Mouse (Mus musculus) regulatory T cell (primary cell): ENCODE results near the gene Sclt1.
"Not testable (repeated sequence)": the region's sequence is repeated elsewhere in the genome, so short reads cannot be mapped to it uniquely, and the experiment has no call there.

Source experiments
- in situ Hi-C: fragments of 300-600 bp; cut with MboI, MseI; formaldehyde crosslinking; loops from one replicate; pipeline ENCODE4 v1.15.1; 2025; ENCODE audit warnings: high pct_unique_total_duplicates

Sclt1 gene

DNA sequence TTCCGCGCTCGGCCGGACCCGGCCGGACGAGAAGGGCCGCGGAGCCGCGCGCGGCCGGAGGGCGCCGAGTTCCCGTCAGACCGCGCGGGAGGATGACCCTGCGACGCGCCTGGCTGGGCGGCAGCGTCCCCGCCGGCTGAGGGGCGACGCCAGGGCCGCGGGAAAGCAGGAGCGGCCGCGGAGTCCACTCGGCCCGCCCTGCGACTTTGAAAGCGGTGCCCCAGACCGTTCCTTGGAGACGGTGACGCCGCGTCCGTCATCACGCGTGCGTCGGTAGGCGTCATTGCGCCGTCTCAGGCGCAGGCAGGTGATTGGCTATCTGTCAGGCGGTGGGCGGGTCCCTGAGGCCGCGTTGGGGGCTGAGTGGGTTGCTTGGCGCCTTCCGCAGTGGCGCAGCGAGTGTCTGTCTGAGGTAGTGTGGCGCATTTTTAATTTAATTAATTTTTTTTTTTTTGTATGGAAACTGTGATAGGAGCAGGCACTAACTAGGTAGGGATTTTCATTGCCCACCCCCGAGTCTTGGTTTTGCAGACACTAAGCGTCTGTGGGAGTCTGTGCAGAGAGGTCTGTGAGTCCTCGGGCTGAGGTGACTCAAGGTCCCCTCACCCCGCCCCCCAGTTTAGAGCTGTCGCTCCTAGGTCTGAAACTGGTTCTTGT, at the start of gene Sclt1, which contains the start of gene D3Ertd751e:
TSS of gene Sclt1 (minus strand) at position 237 of the 657 bp plus-strand sequence.
TSS of gene D3Ertd751e (plus strand) at position 334 of the 657 bp plus-strand sequence.
- in situ Hi-C loops, result no loop called here

GRCm38 (mm10) chr3:41762091-41762490, 19.8 kb upstream of the Sclt1 start:
- in situ Hi-C loops, result no loop called here

DNA sequence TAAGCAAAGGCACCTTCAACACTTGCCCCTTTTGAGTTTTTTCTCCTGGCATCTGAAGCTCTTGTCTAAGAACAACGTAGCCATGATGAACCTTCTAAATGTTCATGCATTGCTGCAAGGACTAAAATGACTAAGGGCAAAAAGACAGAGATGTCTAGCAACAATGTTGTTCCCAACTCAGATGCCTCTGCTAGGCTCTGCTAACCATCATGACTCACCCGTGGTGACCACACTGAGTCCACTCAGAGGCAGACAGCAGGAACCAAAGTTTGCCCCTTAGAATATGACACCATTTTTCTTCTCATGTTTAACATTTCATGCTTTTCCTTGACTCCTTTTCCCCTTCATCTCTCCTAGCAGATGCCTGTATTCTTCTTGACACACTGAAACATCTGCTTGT, 12.2 kb upstream of the Sclt1 start:
- in situ Hi-C loops, result no loop called here

DNA sequence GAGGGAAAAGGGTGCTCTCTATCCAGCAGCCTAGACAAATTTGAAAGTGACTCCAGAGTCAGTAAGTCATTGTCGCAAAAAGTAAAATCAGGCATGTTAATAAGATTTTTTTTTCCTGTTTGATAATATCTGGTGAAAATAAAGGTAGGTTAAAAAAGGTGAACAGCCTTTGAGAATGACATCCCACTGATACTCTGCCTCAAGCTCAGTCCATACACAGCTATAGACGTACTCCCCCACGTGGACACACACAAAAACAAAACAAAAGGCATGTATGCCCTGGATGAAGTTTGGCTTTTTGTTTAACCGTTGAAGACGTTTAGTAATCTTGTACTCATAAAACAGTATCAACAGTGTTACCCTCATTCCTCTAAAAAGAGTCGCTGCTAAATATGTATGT, 1.1 kb upstream of the Sclt1 start:
- in situ Hi-C loops, result no loop called here

GRCm38 (mm10) chr3:41741601-41742277, 575 bp downstream of the Sclt1 start:
- in situ Hi-C loops, result no loop called here

DNA sequence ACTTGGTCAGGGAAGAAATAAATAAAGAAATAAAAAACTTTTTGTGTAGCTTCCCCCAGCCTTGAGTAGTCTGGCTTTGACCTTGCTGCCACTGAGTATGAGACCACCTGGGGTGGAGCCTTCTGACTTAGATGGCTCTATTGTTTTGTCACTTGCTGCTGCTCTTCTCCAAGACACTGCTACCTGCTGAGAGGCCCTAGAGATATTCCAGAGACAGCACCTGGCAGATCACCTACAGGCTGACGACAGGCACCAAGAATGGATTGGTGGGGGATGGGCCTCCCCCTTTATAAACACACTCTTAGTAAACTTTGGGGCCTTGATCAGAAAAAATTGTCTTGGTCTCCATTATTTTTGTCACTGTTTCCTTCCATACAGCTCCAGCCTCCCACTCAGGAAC, 46.6 kb downstream of the Sclt1 start:
- in situ Hi-C loops, result no loop called here

- in situ Hi-C loops, result no loop called here
These were observed 49.7 kb downstream of the Sclt1 start for GRCm38 (mm10) chr3:41692440-41693142.

GRCm38 (mm10) chr3:41690114-41690640, 52.1 kb downstream of the Sclt1 start:
- in situ Hi-C loops, result not testable (repeated sequence)

GRCm38 (mm10) chr3:41686396-41686795, 55.9 kb downstream of the Sclt1 start:
- in situ Hi-C loops, result no loop called here

DNA sequence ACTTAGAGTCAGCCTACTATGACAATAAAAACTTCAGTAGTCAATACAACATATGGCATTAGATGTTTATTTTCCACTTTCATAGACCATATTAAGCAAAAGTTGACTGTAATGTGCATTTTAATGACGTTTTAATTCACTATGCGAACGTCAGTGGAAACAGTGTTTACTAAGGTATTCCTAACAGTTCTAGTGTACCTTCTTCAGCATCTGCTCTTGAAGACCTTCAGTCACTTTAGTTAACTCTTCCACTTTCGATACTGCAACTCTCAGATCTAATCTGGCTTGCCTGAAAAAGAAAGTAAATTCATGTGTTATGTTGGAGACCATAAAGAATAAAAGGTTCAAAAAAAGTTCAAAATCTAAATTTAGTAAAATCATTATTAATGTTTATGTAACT, 60.2 kb downstream of the Sclt1 start:
- in situ Hi-C loops, result no loop called here

DNA sequence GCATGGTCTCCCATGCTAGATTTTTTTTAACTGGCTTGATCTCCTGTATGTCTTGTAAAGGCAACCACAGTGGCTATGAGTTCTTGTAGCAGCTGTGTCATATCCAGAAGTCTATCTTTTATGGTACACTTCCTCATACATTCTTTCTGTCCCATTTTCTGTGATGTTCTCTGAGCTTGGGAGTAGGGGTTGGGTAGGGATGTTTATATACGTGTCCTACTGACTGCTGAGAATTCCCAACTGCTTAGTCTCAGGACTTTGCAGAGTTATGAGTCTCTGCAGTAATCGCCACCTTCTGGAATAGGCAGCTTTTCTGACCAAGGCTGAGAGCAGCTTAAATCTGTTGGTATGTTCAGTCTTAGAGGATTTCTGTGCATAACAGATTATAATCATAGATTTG, 65.7 kb downstream of the Sclt1 start:
- in situ Hi-C loops, result no loop called here

DNA sequence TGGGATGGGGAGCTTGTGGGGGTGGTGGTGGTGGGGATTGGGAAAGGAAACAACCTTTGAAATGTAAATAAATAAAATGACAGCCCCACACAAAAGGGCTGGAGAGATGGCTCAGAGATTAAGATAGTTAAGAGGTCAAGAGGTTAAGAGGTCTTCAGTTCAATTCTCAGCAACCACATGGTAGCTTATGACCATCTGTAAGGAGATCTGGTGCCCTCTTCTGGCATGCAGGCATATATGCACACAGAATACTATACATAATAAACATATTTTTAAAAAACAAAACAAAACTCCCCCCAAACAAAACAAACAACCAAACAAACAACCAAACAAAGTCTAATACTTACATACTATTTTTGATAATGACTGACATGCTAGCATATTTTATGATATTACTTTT, 67.5 kb downstream of the Sclt1 start:
- in situ Hi-C loops, result no loop called here

- in situ Hi-C loops, result no loop called here
These were observed 86.7 kb downstream of the Sclt1 start for GRCm38 (mm10) chr3:41655642-41656041.

- in situ Hi-C loops, result no loop called here
These were observed 121.3 kb downstream of the Sclt1 start for GRCm38 (mm10) chr3:41620971-41621370.

DNA sequence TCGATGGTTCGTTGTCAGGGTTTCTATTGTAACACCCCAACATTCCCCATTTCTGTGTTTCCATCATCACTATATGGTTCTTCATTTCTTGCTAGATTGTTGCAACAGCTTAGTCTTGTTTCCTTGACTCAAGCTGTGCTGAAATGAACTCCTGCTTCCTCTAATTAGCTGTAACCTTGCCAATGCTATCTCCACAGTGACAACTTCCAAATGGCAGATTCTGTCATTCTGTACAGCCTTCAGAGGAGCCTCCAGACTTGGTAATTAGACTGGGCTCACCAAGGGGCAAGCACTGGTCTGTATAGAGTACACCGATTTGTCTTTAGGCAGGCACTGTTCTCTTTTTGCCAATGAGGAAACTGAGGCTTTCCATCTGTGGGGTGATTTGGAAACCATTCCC, 123.8 kb downstream of the Sclt1 start:
- in situ Hi-C loops, result no loop called here

DNA sequence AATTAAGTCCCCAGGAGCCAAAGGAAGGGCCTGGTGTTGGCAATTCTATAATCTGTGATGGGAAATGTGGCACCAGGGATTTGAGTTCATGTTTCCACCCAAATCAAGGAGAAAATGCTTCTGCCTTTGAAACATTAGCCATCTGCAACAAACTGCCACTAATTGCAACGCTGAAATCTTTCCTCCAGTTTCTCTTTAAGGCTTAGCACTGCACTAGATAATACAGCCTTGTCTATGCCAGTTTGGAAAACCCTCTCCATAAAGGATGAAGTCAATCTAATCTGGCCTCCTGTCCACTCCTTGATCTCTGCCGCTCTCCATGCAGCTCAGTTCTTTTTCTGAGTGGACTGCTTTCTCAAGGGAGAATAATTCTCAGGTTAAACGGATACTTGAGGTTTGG, 124.3 kb downstream of the Sclt1 start:
- in situ Hi-C loops, result no loop called here

GRCm38 (mm10) chr3:41614230-41614985, 127.9 kb downstream of the Sclt1 start:
- in situ Hi-C loops, result no loop called here

- in situ Hi-C loops, result no loop called here
These were observed 128.6 kb downstream of the Sclt1 start for GRCm38 (mm10) chr3:41613706-41614105.

DNA sequence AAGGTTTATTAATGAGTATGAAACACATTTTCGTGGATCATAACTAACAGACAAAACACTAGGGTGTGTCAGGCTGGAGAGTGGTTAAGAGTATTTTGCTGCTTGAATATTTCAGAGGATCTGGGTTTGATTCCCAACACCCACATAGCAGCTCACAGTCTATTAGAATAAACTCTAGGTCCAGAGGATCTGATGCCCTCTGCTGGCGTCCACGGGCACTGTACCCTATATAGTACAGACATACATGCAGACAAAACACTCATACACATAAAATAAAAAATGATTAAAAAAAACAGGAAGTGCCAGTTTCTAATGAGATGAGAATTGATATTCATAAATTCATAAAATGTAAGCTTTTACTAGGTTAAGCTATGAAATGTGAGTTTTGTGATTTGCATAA, 130.1 kb downstream of the Sclt1 start:
- in situ Hi-C loops, result no loop called here

GRCm38 (mm10) chr3:41609071-41609470, 133.2 kb downstream of the Sclt1 start:
- in situ Hi-C loops, result loop anchor here (10.0 kb wide), 1 partner anchor 424 kb away; no protein-coding TSS in a partner anchor

DNA sequence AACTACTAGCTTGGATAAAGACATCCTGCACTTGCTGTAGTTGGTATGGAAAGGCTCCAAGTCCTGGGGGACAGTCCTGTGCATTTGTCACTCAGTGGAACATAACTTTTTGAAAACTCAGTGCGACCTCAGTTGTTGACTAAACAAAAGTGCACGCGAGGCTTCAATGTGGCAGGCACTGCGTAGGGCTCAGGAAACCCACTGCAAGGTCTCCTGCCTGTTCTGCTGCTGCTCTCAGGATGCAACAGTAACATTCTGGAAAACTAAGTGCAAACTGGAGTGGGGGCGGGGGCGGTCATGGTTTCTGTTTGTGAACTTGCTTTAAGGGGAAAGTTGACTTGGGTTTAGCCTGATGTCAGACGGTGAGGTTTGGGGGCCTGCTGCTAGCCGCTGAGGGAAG, 134.8 kb downstream of the Sclt1 start:
- in situ Hi-C loops, result loop anchor here (10.0 kb wide), 1 partner anchor 423 kb away; no protein-coding TSS in a partner anchor

- in situ Hi-C loops, result loop anchor here (10.0 kb wide), 1 partner anchor 422 kb away; no protein-coding TSS in a partner anchor
These were observed 135.3 kb downstream of the Sclt1 start for GRCm38 (mm10) chr3:41607050-41607449.
